Mouse (Mus musculus): ENCODE results near the gene Pebp1. TPM values are rescaled to one million over a fixed set of nuclear protein-coding genes. Genes with fewer than 3 reads are reported as not detected.

Gene Pebp1
- polyA plus RNA-seq, 1 experiment from 2014 or later: 174 TPM

DNA sequence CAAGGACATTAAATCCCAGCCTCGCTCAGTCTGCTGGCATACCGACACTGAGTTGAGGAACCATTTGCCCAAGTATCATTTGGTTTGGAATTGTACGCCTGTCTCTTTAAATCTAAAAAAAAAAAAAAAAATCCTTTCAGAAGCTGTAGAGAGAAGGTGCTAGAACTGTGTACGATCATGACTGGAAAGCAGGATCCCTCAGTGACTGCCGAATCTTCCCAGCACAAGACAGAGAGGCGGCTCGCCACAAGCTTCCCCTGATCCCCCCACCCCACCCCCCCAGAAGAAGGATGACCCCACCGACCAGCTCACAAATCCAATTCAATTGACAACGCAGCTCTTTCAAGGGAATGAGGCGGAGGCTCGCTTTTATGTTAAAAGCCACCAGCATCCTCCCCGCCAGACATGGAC, 47.1 kb downstream of the Pebp1 start:
- H3K4me2 ChIP-seq (ENCODE audit: low read depth, low read length): no peak overlapping the region
- no peak overlapping the region for H3K9ac ChIP-seq (ENCODE audit: low read depth, low read length)
- WGBS (ENCODE audit: insufficient replicate concordance): 78% methylated on average over 12 of the region's 12 CpGs
- H3K4me1 ChIP-seq (ENCODE audit: control insufficient read depth, low read depth, low read length): no peaks in the 10 kb centered on the region
- no peak for ATAC-seq (ENCODE audit: low read depth)
- no peak overlapping the region for H3K4me3 ChIP-seq (ENCODE audit: low read depth, low read length)
- no peak overlapping the region for H3K27ac ChIP-seq (ENCODE audit: low read length)
- peaks cover 23% of the 10 kb centered on the region for H3K36me3 ChIP-seq (ENCODE audit: control insufficient read depth, insufficient read depth)
- no peaks in the 10 kb centered on the region for H3K27me3 ChIP-seq (ENCODE audit: control insufficient read depth, insufficient read depth, low read depth, low read length)
- H3K9me3 ChIP-seq (replicated peaks; ENCODE audit: control insufficient read depth, low read length): no peaks in the 10 kb centered on the region

DNA sequence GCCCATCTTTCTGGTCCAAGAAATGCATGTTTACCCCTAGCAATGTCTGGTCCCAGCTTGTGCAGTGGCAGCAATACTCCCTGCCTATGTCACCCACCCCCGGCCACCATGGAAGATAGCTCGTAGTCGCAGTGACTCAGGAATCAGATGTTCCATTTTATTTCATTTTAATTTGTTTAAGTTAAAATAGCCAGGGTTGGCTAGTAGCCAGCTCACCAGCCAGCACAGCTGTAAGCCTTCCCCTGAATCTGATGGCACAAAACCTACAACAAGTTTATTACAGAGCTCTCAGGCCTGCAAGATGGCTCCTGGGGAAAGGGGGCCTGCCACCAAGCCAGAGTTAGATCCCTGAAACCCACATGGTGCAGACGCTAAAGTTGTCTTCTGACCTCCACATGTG, 48.3 kb downstream of the Pebp1 start:
- peaks cover 32% of the 10 kb centered on the region for H3K36me3 ChIP-seq (ENCODE audit: control insufficient read depth, insufficient read depth)

DNA sequence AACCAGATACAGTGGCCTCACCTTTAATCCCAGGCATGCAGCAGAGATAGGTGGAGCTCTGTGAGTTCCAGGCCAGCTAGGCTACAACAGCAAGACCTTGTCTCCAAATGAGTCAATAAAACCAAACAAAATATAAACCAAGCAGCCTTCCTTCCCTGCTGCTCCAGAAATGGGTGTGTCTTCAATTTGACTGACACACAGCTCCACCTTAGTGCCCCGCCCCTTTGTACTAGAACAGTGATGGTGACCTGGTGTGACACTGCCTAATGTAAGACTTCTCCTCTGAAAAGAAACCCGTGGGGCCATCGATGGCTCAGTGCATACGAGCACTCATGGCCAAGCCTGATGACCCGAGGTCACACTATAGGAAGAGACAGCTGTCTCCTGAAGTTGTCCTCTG, 50.9 kb downstream of the Pebp1 start:
- H3K27me3 ChIP-seq (ENCODE audit: control insufficient read depth, insufficient read depth, low read depth, low read length): no peaks in the 10 kb centered on the region
- no peak overlapping the region for H3K27ac ChIP-seq (ENCODE audit: low read length)
- H3K4me2 ChIP-seq (ENCODE audit: low read depth, low read length): no peak overlapping the region
- H3K4me3 ChIP-seq (ENCODE audit: low read depth, low read length): no peak overlapping the region
- no peak for ATAC-seq (ENCODE audit: low read depth)
- no peaks in the 10 kb centered on the region for H3K4me1 ChIP-seq (ENCODE audit: control insufficient read depth, low read depth, low read length)
- WGBS (ENCODE audit: insufficient replicate concordance): 69% methylated on average over 5 of the region's 5 CpGs
- peaks cover 42% of the 10 kb centered on the region for H3K36me3 ChIP-seq (ENCODE audit: control insufficient read depth, insufficient read depth)
- no peaks in the 10 kb centered on the region for H3K9me3 ChIP-seq (replicated peaks; ENCODE audit: control insufficient read depth, low read length)
- H3K9ac ChIP-seq (ENCODE audit: low read depth, low read length): no peak overlapping the region

More for the DNA sequence above, 48.3 kb downstream of the Pebp1 start:
- no peak overlapping the region for H3K9ac ChIP-seq (ENCODE audit: low read depth, low read length)
- H3K4me1 ChIP-seq (ENCODE audit: control insufficient read depth, low read depth, low read length): no peaks in the 10 kb centered on the region
- no peak overlapping the region for H3K27ac ChIP-seq (ENCODE audit: low read length)
- no peaks in the 10 kb centered on the region for H3K27me3 ChIP-seq (ENCODE audit: control insufficient read depth, insufficient read depth, low read depth, low read length)
- H3K4me3 ChIP-seq (ENCODE audit: low read depth, low read length): no peak overlapping the region
- H3K4me2 ChIP-seq (ENCODE audit: low read depth, low read length): no peak overlapping the region
- 88% methylated on average over 4 of the region's 4 CpGs for WGBS (ENCODE audit: insufficient replicate concordance)
- no peak for ATAC-seq (ENCODE audit: low read depth)
- no peaks in the 10 kb centered on the region for H3K9me3 ChIP-seq (replicated peaks; ENCODE audit: control insufficient read depth, low read length)

Other genes starting within 250 kb of the Pebp1 start
- gene Suds3, start 171.5 kb downstream of the Pebp1 start, polyA plus RNA-seq (2015; fragmentation: Nextera tagmentation; extraction: Ambion mirVana): 24.1 and 26.6 TPM in 2 replicates
- 39.9 and 41.8 TPM in 2 replicates for gene Taok3, start 167.5 kb downstream of the Pebp1 start, polyA plus RNA-seq (2015; fragmentation: Nextera tagmentation; extraction: Ambion mirVana)
- gene Vsig10, start 31.5 kb upstream of the Pebp1 start, polyA plus RNA-seq (2015; fragmentation: Nextera tagmentation; extraction: Ambion mirVana): 1.5 and 1.8 TPM in 2 replicates
- gene Wsb2, start 69.7 kb upstream of the Pebp1 start, polyA plus RNA-seq (2015; fragmentation: Nextera tagmentation; extraction: Ambion mirVana): 16.8 and 20.5 TPM in 2 replicates
- 44.3 and 46.6 TPM in 2 replicates for gene Rfc5, start 101.4 kb upstream of the Pebp1 start, polyA plus RNA-seq (2015; fragmentation: Nextera tagmentation; extraction: Ambion mirVana)
- gene Ksr2, start 126.4 kb upstream of the Pebp1 start, polyA plus RNA-seq (2015; fragmentation: Nextera tagmentation; extraction: Ambion mirVana): 0.05 and 0.06 TPM in 2 replicates